ENCODE assay signal across 10 mouse cellular contexts in genomic region chr12:70368820-70369219, GRCm38 (mm10). TPM values are rescaled to one million over a fixed set of nuclear protein-coding genes. Genes with fewer than 3 reads are reported as not detected.
DNase-seq lines count a peak whose midpoint lies in the region; ATAC-seq and TF ChIP-seq lines count a peak whose summit lies in the region.
"Had no signal": no experiment of that assay in that cellular context is flagged by ENCODE, and none has a peak within 500 bp of the region (broad histone marks: within the 10 kb centered on the region; RNA-seq: fewer than 3 reads in every experiment).

No protein-coding gene starts in this region.

- no peaks in the 10 kb centered on the region for H3K36me3 ChIP-seq in forebrain, postnatal 0 days (ENCODE audit: insufficient read depth)
- no peaks in the 10 kb centered on the region for H3K36me3 ChIP-seq in neural tube, embryonic 15.5 days

- WGBS in forebrain, postnatal 0 days = 43% methylated on average over 9 of the region's 9 CpGs
- 68% methylated on average over 9 of the region's 9 CpGs for WGBS in neural tube, embryonic 15.5 days

- H3K27me3 ChIP-seq in forebrain, postnatal 0 days (ENCODE audit: insufficient read depth, low read length) = no peaks in the 10 kb centered on the region
- H3K27me3 ChIP-seq in neural tube, embryonic 15.5 days (replicated peaks) = no peaks in the 10 kb centered on the region

- no peak overlapping the region for H3K4me3 ChIP-seq in forebrain, postnatal 0 days (ENCODE audit: low read depth, low read length)
- H3K4me3 ChIP-seq in neural tube, embryonic 15.5 days (replicated peaks) = no peak overlapping the region

- H3K9me3 ChIP-seq in forebrain, postnatal 0 days (ENCODE audit: low read length) = no peaks in the 10 kb centered on the region
- no peaks in the 10 kb centered on the region for H3K9me3 ChIP-seq in neural tube, embryonic 15.5 days (replicated peaks)

- no peak overlapping the region for H3K4me2 ChIP-seq in forebrain, postnatal 0 days (ENCODE audit: low read depth)
- H3K4me2 ChIP-seq in neural tube, embryonic 15.5 days = no peak overlapping the region

- peak; percentile 30; the same call in 1 of the 2 replicates for ATAC-seq in forebrain, postnatal 0 days
- no peak for ATAC-seq in neural tube, embryonic 15.5 days (ENCODE audit: low FRiP score)

- H3K9ac ChIP-seq in forebrain, postnatal 0 days = no peak overlapping the region
- H3K9ac ChIP-seq in neural tube, embryonic 15.5 days (replicated peaks) = no peak overlapping the region

- DNase-seq in brain, embryonic 14.5 days (ENCODE audit: low read depth) = peak; percentile 53
- peak; percentile 66 for DNase-seq in forebrain, postnatal 0 days
- peak; percentile 73 to 86 for DNase-seq in left cerebral cortex, postnatal 14 days (ENCODE audit: low spot score in 2 of 2)
- no peak for DNase-seq in spleen, postnatal 10 days (ENCODE audit: low spot score in 2 of 2)
- DNase-seq in kidney, postnatal 36 days = no peak
- DNase-seq in ovary, postnatal 14 days (ENCODE audit: low spot score) = no peak
- DNase-seq: gastrocnemius, postnatal 14 days; heart, postnatal 14 days; kidney, adult 8-10 months had no signal

- peaks cover 8% of the 10 kb centered on the region; the same call in 1 of the 2 replicates for H3K4me1 ChIP-seq in forebrain, postnatal 0 days (ENCODE audit: insufficient read depth)
- H3K4me1 ChIP-seq in neural tube, embryonic 15.5 days = peaks cover 21% of the 10 kb centered on the region

- peak overlapping the region; percentile 48 for H3K27ac ChIP-seq in forebrain, postnatal 0 days (ENCODE audit: low read depth, low read length)
- H3K27ac ChIP-seq in neural tube, embryonic 15.5 days (replicated peaks) = peak overlapping the region; percentile 61

- TF ChIP-seq POLR2A in brain, embryonic 14.5 days (IDR thresholded peaks at IDR 0.05; ENCODE audit: borderline replicate concordance, extremely low read depth, insufficient read depth, insufficient read length, poor library complexity, severe bottlenecking) = no peak

- no peak for TF ChIP-seq CTCF in brain, embryonic 14.5 days (IDR thresholded peaks at IDR 0.05; ENCODE audit: borderline replicate concordance, extremely low read depth, insufficient read depth, insufficient read length)
- no peak for TF ChIP-seq CTCF in forebrain, postnatal 0 days (IDR thresholded peaks at IDR 0.05; ENCODE audit: low read depth)

- intact Hi-C loops in left cerebral cortex, postnatal 14 days (cut with DNase I) = loop anchor here (2.0 kb wide), 1 partner anchor 34 kb away; no protein-coding TSS in a partner anchor

RNA-seq across cellular contexts. Expression of gene Trim9, which starts 21.4 kb away (rescaled TPM):
- 57.3 and 85.7 TPM in 2 replicates for polyA plus RNA-seq in brain, embryonic 14.5 days (2012; rRNA removed)
- total RNA-seq in forebrain, postnatal 0 days (2014; rRNA removed) = 114 and 135 TPM in 2 replicates
- polyA plus RNA-seq in forebrain, postnatal 0 days (2015; fragmentation: Nextera tagmentation; extraction: Ambion mirVana) = 67.0 and 96.8 TPM in 2 replicates
- 100 to 1,000 TPM; 422 to 460 TPM for total RNA-seq in left cerebral cortex, postnatal 14 days (2021)
- 90.1 and 101 TPM in 2 replicates for polyA plus RNA-seq in neural tube, embryonic 15.5 days (2015; fragmentation: Nextera tagmentation; extraction: Ambion mirVana)

Comparison
In these comparisons a context has a peak if more than half of its experiments do, and no peak if none do; other contexts are left out.
1. DNase-seq: peak in brain, embryonic 14.5 days (single experiment), forebrain, postnatal 0 days (single experiment) and left cerebral cortex, postnatal 14 days (2 of 2); none in spleen, postnatal 10 days (0 of 2), kidney, postnatal 36 days (0 of 2) and ovary, postnatal 14 days (single experiment).